Mouse (Mus musculus): ENCODE results near the gene Flt1. TPM values are rescaled to one million over a fixed set of nuclear protein-coding genes. Genes with fewer than 3 reads are reported as not detected.

The Flt1 gene
- polyA plus RNA-seq, 1 experiment from 2014 or later, result 11.8 TPM

DNA sequence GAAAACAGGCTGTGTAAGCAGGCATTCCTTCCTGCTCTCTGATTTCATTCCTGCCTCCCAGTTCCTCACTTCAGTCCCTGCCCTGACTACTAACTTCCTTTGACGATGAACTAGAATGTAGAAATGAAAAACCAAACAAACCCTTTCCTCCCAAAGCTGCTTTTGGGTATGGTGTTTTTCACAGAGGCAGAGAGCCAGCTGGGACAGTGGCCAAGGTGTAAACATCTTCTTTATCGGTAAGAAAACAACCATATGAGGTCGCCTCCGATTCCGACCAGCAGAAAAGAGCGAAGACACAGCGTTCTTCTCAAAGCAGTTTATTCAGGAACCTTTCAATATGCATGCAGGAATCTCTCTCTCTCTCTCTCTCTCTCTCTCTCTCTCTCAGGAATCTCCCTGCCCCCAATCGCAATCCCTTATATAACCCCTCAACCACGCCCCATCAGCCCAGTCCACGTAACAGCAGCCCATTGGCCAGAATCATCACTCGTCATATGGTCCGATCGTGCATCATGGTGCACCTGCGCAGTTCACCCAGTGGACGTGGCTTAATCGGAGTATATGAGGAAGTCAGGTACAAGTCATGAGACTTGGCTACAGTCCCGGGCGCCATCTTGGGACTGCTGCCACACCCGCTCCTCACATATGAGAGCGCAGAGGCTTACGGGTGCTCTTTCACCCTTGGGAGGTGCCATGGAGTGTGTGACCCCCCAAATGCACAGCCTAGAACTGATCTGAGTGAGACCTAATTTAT is 19.3 kb upstream of the Flt1 start:
- no peak for DNase-seq (ENCODE audit: low spot score)
- peaks cover 19% of the 10 kb centered on the region for H3K4me1 ChIP-seq (replicated peaks)
- no peaks in the 10 kb centered on the region for H3K9me3 ChIP-seq
- no peak overlapping the region for H3K4me3 ChIP-seq
- no peak overlapping the region for H3K27ac ChIP-seq
- WGBS, result 93% methylated on average over 21 of the region's 21 CpGs
- H3K27me3 ChIP-seq (ENCODE audit: insufficient read depth, poor library complexity, severe bottlenecking), result peaks cover 49% of the 10 kb centered on the region
- H3K36me3 ChIP-seq, result no peaks in the 10 kb centered on the region

DNA sequence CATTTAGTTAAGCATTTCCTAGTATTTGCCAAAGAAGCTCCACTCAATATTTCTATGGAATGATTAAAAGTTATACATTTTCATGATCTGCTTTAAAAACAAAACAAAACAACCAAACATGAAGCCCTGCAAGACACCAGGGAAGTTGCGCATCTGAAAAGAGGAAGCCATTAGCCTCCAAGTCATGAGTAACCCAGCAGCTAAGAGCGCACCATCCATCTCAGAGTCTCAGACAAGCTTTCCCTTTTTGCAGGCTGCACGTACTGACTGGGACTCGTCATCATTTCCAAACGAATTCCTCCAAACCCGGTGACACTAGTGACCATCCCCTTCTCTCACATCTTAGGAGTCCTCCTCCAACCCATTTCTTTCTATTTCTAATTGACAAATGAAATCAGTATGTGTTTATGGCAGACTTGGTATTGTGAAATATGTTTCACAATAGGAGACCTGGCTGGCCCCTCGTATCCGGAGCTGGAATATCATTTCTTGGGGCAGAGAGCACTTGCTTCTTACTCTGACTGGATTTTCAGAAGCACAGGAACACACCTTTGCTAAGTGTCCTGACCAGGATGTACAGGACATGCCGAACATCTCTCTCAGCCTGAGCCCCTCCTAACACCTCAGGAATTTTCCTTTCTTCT is 16.8 kb upstream of the Flt1 start:
- Histone ChIP-seq H3K4me1 (replicated peaks) (no peaks in the 10 kb centered on the region), H3K27ac (no peak overlapping the region), H3K27me3 (ENCODE audit: insufficient read depth, poor library complexity, severe bottlenecking) (peaks cover 24% of the 10 kb centered on the region), H3K9me3 (no peaks in the 10 kb centered on the region; the same call in 1 of the 2 replicates), H3K4me3 (no peak overlapping the region), H3K36me3 (no peaks in the 10 kb centered on the region)
- no peak for DNase-seq (ENCODE audit: low spot score)
- 78% methylated on average over 9 of the region's 9 CpGs for WGBS

- DNase-seq (ENCODE audit: low spot score), result no peak
- Histone ChIP-seq H3K36me3 (no peaks in the 10 kb centered on the region), H3K4me3 (no peak overlapping the region), H3K9me3 (no peaks in the 10 kb centered on the region; the same call in 1 of the 2 replicates), H3K4me1 (replicated peaks) (no peaks in the 10 kb centered on the region), H3K27me3 (ENCODE audit: insufficient read depth, poor library complexity, severe bottlenecking) (0 out of 2 replicates have a peak, but pooled peaks cover 3% of the 10 kb centered on the region), H3K27ac (no peak overlapping the region)
- 84% methylated on average over 8 of the region's 8 CpGs for WGBS
These were observed 11.0 kb upstream of the Flt1 start for GRCm38 (mm10) chr5:147736766-147737280.

DNA sequence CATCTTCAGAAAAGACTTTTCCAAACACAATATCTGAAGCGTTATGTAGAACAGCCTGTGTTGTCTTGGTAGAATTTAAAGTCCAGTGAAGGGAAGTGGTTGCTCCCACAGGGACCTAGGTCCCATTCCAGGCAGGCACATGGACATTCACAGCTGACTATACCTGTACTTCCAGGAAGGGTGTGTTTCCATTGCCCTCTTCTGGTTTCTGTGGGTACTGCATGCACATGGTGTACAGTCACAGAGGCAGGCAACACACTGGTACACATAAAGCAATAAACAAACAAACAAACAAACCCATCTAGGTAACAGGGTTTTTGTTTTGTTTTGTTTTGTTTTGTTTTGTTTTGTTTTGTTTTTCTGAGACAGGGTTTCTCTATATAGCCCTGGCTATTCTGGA is 7.9 kb upstream of the Flt1 start:
- Histone ChIP-seq H3K9me3 (no peaks in the 10 kb centered on the region), H3K36me3 (no peaks in the 10 kb centered on the region), H3K27ac (no peak overlapping the region), H3K4me1 (replicated peaks) (no peaks in the 10 kb centered on the region), H3K27me3 (ENCODE audit: insufficient read depth, poor library complexity, severe bottlenecking) (peaks cover 26% of the 10 kb centered on the region), H3K4me3 (no peak overlapping the region)
- DNase-seq (ENCODE audit: low spot score), result no peak
- WGBS, result 98% methylated on average over 1 of the region's 1 CpGs

- WGBS, result 83% methylated on average over 5 of the region's 5 CpGs
- DNase-seq (ENCODE audit: low spot score), result no peak
- Histone ChIP-seq H3K4me3 (no peak overlapping the region), H3K27me3 (ENCODE audit: insufficient read depth, poor library complexity, severe bottlenecking) (peaks cover 34% of the 10 kb centered on the region), H3K27ac (no peak overlapping the region), H3K9me3 (no peaks in the 10 kb centered on the region), H3K4me1 (replicated peaks) (no peaks in the 10 kb centered on the region), H3K36me3 (no peaks in the 10 kb centered on the region)
These were observed 7.1 kb upstream of the Flt1 start for GRCm38 (mm10) chr5:147732926-147733325.

- no peak overlapping the region for H3K4me3 ChIP-seq
- H3K4me1 ChIP-seq (replicated peaks), result peaks cover 22% of the 10 kb centered on the region
- peaks cover 88% of the 10 kb centered on the region for H3K27me3 ChIP-seq (ENCODE audit: insufficient read depth, poor library complexity, severe bottlenecking)
- DNase-seq (ENCODE audit: low spot score), result no peak
- no peak overlapping the region for H3K27ac ChIP-seq
- no peaks in the 10 kb centered on the region for H3K36me3 ChIP-seq
- WGBS, result 12% methylated on average over 12 of the region's 12 CpGs
- H3K9me3 ChIP-seq, result no peaks in the 10 kb centered on the region
These were observed 1.7 kb upstream of the Flt1 start for GRCm38 (mm10) chr5:147727481-147727880.

- Histone ChIP-seq H3K4me1 (replicated peaks) (peaks cover 22% of the 10 kb centered on the region), H3K4me3 (peak overlapping the region; percentile 56; the same call in 1 of the 2 replicates), H3K9me3 (no peaks in the 10 kb centered on the region), H3K36me3 (no peaks in the 10 kb centered on the region), H3K27me3 (ENCODE audit: insufficient read depth, poor library complexity, severe bottlenecking) (peaks cover 92% of the 10 kb centered on the region), H3K27ac (no peak overlapping the region)
- DNase-seq (ENCODE audit: low spot score), result no peak
- WGBS, result 2% methylated on average over 18 of the region's 18 CpGs
These were observed 1.0 kb upstream of the Flt1 start for GRCm38 (mm10) chr5:147726701-147727393.

DNA sequence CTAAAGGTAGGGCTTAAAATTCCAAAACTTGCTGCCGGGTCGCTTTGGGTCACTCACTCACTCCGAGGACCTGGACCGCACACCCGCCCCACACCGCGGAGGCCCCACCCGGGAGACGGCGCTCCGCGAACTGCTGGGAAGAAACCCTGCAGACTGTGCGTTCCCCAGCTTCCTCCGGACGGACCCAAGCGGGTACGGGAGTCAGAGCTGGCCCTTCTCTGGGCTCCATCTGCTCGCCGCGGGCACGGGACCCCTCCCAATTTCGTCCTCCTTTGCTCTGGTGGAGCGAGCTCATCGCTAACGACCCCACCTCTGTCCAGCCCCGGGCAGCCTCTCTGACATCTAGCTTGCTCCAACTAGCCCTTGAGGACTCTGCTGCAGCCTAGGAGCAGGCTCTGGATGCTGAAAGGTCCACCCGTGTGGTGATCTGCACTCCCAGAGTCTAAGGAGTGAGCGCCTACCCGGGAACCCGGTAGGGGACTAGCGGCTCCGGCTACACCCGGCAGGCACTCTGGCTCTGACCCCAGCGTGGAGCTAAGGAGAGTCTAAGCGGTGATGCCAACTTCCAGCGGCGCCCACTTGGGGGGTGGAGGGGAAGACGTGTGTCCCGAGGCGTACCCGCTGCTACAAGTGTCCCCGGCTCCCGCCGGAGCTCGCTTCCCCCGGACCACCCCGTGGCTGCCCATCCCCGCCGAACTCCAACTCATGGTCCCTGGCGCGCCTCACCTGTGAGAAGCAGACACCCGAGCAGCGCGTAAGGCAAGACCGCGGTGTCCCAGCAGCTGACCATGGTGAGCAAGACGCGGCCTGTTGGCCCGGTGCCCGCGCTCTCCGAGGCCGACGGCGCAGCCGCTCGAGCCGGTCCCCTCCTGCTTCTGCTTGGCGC is 623 bp downstream of the Flt1 start:
- H3K9me3 ChIP-seq, result no peaks in the 10 kb centered on the region
- under 1% methylated on average over 69 of the region's 69 CpGs for WGBS
- no peaks in the 10 kb centered on the region for H3K36me3 ChIP-seq
- peak overlapping the region; percentile 56 for H3K4me3 ChIP-seq
- peak overlapping the region; percentile 68 for H3K27ac ChIP-seq
- H3K27me3 ChIP-seq (ENCODE audit: insufficient read depth, poor library complexity, severe bottlenecking), result peaks cover 99% of the 10 kb centered on the region
- H3K4me1 ChIP-seq (replicated peaks), result peaks cover 25% of the 10 kb centered on the region
- DNase-seq (ENCODE audit: low spot score), result peak; percentile 71

DNA sequence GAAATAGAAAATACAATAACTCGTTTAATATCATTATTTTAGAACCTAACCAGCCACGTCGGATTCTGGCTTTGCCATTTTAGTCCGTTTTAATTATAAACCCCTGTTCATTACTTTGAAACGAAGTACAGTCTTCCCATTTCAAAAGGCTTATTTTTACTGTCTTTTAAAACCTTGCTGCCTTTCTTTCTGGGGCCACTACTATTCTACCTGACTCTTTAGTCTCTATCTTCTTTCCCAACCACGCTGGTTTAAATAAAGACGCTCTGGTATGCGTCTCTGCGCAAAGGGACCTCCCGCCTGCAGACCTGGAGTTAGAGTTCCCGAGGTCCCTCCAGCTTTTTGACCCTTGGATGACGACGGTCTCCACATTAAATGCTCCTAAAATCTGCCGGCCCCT is 1.4 kb downstream of the Flt1 start:
- peaks cover 100% of the 10 kb centered on the region for H3K27me3 ChIP-seq (ENCODE audit: insufficient read depth, poor library complexity, severe bottlenecking)
- no peak for DNase-seq (ENCODE audit: low spot score)
- no peak overlapping the region for H3K27ac ChIP-seq
- H3K4me1 ChIP-seq (replicated peaks), result peaks cover 25% of the 10 kb centered on the region
- H3K9me3 ChIP-seq, result no peaks in the 10 kb centered on the region
- H3K36me3 ChIP-seq, result no peaks in the 10 kb centered on the region
- 1% methylated on average over 14 of the region's 14 CpGs for WGBS
- peak overlapping the region; percentile 56 for H3K4me3 ChIP-seq

GRCm38 (mm10) chr5:147723811-147724210 is 2.0 kb downstream of the Flt1 start:
- Histone ChIP-seq H3K4me3 (peak overlapping the region; percentile 56), H3K27ac (no peak overlapping the region), H3K36me3 (no peaks in the 10 kb centered on the region), H3K27me3 (ENCODE audit: insufficient read depth, poor library complexity, severe bottlenecking) (peaks cover 100% of the 10 kb centered on the region), H3K9me3 (no peaks in the 10 kb centered on the region), H3K4me1 (replicated peaks) (peaks cover 25% of the 10 kb centered on the region)
- no peak for DNase-seq (ENCODE audit: low spot score)
- WGBS, result 4% methylated on average over 17 of the region's 17 CpGs

GRCm38 (mm10) chr5:147721438-147721837 is 4.4 kb downstream of the Flt1 start:
- Histone ChIP-seq H3K4me1 (replicated peaks) (peaks cover 24% of the 10 kb centered on the region), H3K4me3 (no peak overlapping the region), H3K27ac (no peak overlapping the region), H3K36me3 (no peaks in the 10 kb centered on the region), H3K27me3 (ENCODE audit: insufficient read depth, poor library complexity, severe bottlenecking) (peaks cover 96% of the 10 kb centered on the region), H3K9me3 (no peaks in the 10 kb centered on the region)
- no peak for DNase-seq (ENCODE audit: low spot score)
- 23% methylated on average over 8 of the region's 8 CpGs for WGBS

GRCm38 (mm10) chr5:147718335-147718734 is 7.5 kb downstream of the Flt1 start:
- 82% methylated on average over 7 of the region's 7 CpGs for WGBS
- peaks cover 3% of the 10 kb centered on the region; the same call in 1 of the 2 replicates for H3K4me1 ChIP-seq (replicated peaks)
- no peaks in the 10 kb centered on the region for H3K36me3 ChIP-seq
- peaks cover 69% of the 10 kb centered on the region for H3K27me3 ChIP-seq (ENCODE audit: insufficient read depth, poor library complexity, severe bottlenecking)
- H3K27ac ChIP-seq, result no peak overlapping the region
- DNase-seq (ENCODE audit: low spot score), result no peak
- H3K4me3 ChIP-seq, result no peak overlapping the region
- no peaks in the 10 kb centered on the region for H3K9me3 ChIP-seq
